Mouse (Mus musculus) embryonic fibroblast, embryonic 13.5 days (primary cell): ENCODE data around the gene Lrrc42.

ENCODE experiments used
- CTCF ChIP-seq: IDR thresholded peaks from 2 replicates; pipeline ENCODE4 v1.5.1; 2011; ENCODE audit warnings: mild to moderate bottlenecking, control low read depth, low read length, moderate library complexity, borderline replicate concordance; ENCODE audit not compliant: insufficient read depth
- POLR2A ChIP-seq: IDR thresholded peaks from 2 replicates; pipeline ENCODE4 v1.6.1; 2011; ENCODE audit warnings: low read depth, mild to moderate bottlenecking, control low read depth, low read length, moderate library complexity

DNA sequence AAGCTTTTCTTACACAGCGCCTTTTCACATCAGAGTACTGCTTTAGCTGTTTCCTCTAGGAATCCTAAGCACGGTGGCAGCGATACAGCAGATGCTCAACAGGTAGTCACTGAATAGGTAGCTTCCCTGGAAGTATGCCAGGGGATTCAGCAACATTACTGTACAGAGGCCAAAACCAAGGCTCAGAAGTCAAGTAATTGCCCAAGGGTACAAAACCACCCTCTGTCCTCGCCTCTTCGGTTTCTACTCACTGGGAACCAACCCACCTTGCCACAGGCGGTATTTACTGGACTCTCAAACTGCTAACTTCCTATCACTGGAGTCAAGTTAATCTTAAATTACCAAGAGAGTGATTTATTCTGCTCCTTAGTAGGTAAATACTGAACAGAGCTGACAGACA, 13.1 kb downstream of the Lrrc42 start:
- no peak for TF ChIP-seq POLR2A
- TF ChIP-seq CTCF = no peak
